Mouse (Mus musculus) right cerebral cortex, adult 2 months (tissue): ENCODE measurements around the gene Vmn2r12.
"Not testable (repeated sequence)": the region's sequence is repeated elsewhere in the genome, so short reads cannot be mapped to it uniquely, and the experiment has no call there.

Source experiments
- DNase-seq, 2 experiments: peaks; one replicate each; pipeline ENCODE4 v3.0.0; 2021 to 2022; ENCODE audit warnings: low spot score in 2 of 2

Gene Vmn2r12

DNA sequence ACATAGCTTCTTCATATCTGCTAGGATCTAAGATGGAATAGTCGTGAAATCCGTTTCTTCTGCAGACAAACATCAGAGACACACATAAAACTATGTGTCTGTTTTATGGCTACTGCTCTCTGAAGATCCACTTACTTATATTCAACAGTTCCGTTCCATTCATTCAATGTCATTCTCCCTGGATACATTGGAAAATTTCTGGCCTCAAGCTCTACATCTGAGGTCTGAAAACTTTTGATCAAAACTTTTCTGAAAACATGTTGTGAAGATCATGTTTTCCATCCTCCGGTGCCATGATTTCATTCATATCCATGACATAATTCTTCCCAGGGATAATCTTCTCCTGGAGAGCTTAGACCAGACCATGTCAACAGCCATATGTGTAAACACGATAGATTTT lies at the start of gene Vmn2r12:
Gene Vmn2r12 (minus strand): TSS at position 101 of the 400 bp plus-strand sequence.
- not testable (repeated sequence) for DNase-seq

DNA sequence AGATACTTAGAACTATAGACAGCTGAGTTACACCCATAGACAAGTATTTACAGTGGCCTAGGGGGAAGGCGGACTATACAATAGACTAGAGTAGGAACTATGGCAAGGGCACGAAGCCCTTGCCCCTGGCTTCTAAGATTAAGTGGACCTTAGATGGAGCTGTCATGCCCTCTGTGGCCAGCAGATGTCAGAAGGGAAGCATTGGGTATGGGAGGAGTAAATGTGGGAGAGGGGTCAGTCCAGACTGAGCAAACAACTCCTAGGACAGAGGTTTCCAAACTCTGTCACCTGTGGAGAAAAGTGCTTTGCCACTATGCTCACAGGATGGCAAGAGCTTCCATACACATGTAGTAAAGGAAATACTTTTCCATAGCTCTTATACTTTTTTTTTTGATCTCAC lies 41.8 kb upstream of the Vmn2r12 start:
- DNase-seq = no peak

DNA sequence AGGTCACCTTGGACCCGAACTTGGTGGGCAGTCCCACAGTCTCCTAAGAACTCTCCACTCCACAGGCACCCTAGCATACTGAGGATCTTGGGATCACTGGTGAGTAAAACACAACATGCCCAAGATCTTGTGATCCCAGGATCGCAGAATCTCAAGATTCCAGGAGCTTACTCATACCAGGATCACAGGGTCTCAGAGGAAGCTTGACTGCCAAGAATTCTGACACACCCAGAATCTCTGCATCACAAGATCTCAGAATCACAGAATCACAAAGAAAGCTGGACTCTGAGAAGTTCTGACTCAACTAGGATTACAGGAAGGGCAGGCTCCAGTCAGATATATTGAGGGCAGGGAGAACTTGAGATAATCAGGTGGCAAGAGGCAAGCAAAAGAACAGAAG lies 39.0 kb upstream of the Vmn2r12 start:
- no peak for DNase-seq

DNA sequence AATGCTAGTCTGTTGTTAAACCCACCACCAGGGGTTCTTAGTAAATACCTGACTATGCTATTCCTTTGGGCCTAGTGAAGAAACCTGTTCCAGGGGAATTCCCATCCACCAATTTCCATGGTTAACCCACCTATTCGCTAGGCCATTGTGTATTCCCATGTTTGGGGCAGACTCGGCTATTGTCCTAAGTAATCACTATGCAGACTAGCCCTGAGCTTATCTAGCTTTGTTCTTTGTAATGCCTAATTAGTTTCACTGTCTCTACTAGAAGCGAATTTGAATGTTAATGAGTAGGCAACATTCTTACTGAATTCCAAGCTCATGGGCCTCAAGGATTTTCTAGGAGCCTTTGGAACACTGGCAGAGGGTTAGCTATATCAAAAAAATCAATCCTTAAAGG lies 1.3 kb downstream of the Vmn2r12 start:
- not testable (repeated sequence) for DNase-seq

DNA sequence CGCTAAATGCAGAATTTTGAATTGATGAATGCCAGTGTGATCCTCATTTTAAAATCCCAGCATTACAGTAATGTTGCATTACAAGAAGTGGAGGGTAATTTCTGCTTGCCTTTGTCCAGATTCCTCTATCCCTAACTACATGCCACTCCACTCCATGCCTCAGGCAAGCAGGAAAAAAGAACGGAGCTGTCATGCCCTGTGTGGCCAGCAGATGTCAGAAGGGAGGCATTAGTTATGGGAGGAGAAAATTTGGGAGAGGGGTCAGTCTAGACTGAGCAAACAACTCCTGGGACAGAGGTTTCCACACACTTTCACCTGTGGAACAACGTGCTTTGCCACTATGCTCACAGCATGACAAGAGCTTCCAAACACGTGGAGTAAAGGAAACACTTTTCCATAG lies 25.7 kb downstream of the Vmn2r12 start:
- DNase-seq = not testable (repeated sequence)

DNA sequence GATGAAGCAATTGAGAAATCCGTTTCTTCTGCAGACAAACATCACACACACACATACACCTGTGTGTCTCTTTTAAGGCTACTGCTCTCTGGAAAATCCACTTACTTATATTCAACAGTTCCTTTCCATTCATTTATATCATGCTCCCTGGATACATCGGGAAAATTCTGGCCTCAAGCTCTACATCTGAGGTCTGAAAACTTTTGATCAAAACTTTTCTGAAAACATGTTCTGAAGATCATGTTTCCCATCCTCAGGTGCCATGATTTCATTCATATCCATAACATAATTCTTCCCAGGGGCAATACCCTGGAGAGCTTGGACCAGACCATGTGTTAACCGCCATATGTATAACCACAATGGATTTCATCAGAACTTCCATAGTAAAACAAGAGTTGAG lies 38.3 kb downstream of the Vmn2r12 start, which contains the start of gene Vmn2r11:
Gene Vmn2r11 (minus strand): TSS at position 101 of the 400 bp plus-strand sequence.
- DNase-seq = not testable (repeated sequence)

DNA sequence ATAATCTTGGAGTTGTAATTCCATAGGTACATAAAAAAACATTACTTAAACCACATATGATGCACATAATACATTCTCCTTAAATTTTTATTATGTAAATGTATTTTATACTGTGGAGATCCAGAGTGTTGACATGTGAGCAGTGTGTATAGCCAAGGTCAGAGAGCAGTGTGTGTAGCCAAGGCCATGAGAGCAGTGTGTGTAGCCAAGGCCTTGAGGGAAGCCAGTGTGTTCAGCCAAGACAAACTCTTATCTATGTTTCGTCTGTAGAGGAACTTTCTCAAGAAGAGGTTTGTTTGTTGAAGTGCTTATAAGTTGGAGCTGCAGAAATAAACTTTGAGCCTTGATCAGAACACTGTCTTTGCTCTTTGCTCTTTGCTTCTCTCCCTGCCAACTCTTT lies 42.5 kb downstream of the Vmn2r12 start:
- no peak for DNase-seq
